Mouse (Mus musculus): ENCODE measurements around the gene Ifnl2. TPM values are rescaled to one million over a fixed set of nuclear protein-coding genes. Genes with fewer than 3 reads are reported as not detected.
"Not testable (repeated sequence)": the region's sequence is repeated elsewhere in the genome, so short reads cannot be mapped to it uniquely, and the experiment has no call there.

The Ifnl2 gene
- not detected for total RNA-seq (2021)
- long read RNA-seq, experiment 1: 0 reads
- long read RNA-seq, experiment 2: 0 reads

DNA sequence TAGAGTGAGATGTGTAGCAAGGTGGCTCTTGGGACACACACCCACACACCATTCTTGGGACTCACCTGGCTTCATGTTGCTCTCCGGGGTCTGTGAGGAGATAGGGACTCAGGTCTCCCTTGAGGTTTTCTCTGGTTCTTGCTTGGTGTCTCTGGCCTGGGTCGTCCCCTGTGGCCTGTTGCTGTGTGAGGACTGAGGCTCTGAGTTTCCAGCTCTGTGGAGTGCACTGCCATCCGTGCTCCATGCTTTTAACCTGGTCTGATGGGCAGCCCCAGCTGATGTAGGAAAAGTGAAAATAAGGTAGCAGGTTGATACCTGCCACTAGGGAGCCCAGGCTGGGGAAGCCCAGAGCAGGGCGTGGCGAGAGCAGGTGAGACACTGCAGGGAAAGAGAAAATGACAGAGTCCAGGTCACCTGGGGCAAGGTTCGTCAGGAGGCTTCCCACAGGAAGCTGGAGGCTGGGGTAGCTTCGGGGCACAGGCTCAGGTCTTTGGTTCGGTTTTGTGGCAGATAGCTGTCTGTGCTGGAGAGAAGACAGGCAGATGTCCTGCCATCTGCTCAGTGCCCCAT, at the start of gene Ifnl2:
TSS of gene Ifnl2 (minus strand) at position 51 of the 570 bp plus-strand sequence.
- not testable (repeated sequence) for DNase-seq (ENCODE audit: low spot score in 2 of 2)

DNA sequence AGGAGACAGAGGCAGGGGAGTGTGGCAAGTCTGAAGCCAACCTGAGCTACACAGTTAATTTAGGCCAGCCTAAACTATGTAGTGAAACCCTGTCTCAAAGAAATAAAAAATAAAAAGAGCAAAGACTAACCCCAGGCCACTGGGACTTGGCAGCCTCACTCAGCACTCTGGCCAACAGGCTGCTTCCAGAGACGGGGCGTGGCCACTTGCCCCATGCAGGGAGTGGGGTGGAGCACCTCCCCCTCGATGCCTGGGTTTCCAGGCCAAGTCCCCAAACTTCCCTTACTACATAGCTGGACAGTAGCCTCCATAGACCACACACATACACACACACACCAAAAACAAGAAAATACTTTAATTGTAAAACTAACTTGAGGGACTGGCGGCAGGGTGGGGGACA, 48.2 kb upstream of the Ifnl2 start:
- no peak for DNase-seq (ENCODE audit: low spot score in 2 of 2)

DNA sequence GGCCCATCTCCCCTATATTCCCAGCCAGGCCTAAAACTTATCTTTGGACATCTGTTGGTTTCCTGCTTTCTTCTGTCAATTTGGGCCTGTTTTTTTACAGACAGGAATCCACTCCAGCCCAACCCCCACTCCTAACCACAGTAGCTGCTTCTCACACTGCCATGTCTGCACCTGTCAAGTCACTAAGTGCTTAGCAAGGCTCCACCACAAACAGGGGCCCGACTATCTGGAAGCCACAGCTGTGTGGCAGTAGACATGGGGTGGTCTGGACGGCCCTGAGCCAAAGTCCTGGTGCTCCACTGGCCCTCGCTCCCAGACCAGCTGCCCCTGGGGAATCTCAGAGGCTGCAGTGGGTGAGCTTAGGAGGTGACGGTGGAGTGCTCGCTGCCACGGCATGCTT, 47.5 kb upstream of the Ifnl2 start:
- DNase-seq (ENCODE audit: low spot score in 2 of 2): no peak

DNA sequence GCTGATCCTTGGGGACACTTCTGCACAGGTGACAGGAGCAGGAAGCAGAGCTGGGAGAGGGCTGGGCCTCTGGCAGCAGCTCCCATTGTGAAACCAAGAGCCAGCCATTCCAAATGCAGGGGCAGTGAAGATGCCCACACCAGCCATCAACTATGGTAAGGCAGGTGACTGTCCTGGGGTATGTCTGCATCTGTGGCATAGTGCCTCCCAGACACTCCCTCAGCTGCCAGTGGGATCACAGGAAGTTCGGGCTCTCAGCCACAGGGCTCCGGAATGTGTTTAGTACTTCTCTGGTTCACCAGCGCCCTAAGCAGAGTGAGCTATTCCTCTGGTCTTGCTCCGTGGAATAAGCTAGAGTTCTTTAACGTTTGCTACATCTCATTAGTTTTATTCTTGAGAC, 46.8 kb upstream of the Ifnl2 start:
- no peak for DNase-seq (ENCODE audit: low spot score in 2 of 2)

DNA sequence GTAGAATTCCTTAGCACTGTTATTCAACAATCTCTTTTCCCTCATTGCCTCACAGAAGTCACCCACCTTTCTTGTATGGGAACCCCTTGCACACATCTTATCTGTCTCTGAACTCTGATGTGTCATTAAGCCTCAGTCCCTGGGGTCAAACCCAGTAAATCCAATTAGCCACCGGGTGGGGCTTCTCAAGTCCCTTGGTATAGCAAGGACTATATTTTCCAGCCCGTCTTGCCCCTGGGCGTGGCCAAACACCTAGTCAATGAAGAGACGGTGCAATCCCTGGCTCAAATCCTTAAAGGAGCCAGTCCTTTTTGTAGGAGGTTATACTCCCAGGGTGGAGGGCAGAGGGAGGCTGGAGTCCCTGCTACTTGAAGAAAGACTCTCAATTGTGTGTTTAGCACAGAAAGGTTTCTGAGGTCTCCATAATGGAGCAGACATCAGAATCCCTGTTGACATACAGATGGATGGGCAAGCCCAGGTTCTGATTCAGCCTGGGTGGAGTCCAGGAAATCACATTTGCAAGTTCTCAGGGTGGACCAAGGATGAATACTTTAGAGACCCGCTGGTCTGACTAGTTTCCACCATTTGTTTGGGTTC, 45.8 kb upstream of the Ifnl2 start:
- DNase-seq (ENCODE audit: low spot score in 2 of 2): no peak

DNA sequence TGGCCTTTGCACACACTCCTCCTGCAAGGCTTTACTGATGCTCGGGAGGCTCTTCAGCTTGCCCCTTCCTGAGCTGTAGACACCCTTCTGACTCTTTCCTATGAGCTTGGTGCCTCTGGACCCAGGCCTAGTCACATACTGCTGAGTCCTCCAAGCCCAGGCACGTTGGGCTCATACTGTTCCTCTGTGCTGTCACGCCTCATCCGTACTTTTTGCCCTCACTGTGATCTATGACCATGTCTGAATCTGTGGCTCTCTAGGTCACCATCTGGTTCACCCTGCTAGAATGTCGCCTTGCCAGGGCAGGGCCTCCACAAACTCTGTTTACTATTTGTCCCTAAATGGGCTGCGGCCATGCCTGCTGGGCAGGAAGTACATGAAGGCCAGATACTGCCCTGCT, 42.8 kb upstream of the Ifnl2 start:
- no peak for DNase-seq (ENCODE audit: low spot score in 2 of 2)

DNA sequence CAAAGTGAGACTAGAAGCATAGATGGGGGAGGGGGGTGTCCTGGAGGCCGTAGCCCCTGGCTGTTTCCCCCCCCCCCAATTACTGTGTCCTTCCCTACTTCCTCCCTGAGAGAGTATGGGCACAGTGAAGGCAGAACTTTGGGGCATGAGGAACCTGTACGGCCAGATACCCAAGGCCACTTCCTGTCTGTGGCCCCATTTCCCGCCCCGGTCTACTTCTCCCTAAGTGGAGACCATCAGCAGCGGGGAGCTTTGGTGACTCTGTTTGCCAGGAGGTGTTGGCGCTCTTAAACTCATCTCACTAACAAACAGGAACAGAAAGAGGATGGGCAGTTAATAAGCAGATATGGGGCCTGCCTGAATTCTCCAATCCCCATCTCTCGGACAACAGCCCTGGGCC, 37.4 kb upstream of the Ifnl2 start:
- no peak for DNase-seq (ENCODE audit: low spot score in 2 of 2)

DNA sequence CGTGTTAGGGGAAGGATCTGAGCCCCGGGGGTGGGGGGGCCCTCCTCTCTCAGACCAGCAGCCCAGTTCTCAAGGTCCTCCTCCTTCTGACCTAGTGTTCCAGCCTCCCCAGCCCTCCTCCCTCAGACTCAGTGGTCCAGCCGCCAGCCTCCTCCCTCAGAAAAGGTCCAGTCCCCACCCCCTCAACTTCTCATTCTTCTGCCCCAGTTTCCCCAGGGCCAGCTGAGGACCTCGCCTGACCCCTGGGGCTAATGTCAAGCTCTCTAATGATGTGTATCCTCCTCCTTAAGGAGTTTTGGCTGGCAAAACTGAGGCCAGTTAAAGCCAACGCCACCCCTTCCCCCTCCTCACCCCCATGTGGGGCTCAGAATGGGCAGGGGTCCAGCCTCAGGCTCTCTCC, 36.9 kb upstream of the Ifnl2 start, which contains the start of gene Nccrp1:
TSS of gene Nccrp1 (minus strand) at position 101 of the 400 bp plus-strand sequence.
- no peak for DNase-seq (ENCODE audit: low spot score in 2 of 2)

DNA sequence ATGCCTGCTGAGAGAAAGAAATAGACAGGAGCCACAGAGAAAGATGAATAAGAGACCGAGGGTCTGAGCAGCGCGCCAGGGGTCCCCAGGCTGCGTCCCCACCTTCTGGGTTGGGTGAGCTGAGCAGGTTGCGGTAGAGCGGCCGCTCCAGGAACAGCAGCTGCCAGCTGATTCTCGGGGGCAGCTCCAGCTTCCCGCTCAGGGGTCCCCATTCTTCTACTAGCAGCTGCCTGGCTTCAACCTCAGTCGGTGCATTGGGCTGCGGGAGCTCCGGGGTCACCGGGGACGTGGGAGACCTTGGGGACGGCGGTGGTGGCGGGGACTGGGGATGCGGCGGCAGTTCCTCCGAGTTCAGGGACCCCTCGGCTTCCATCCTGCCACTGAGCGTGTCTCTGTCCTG, 36.4 kb upstream of the Ifnl2 start:
- no peak for DNase-seq (ENCODE audit: low spot score in 2 of 2)

DNA sequence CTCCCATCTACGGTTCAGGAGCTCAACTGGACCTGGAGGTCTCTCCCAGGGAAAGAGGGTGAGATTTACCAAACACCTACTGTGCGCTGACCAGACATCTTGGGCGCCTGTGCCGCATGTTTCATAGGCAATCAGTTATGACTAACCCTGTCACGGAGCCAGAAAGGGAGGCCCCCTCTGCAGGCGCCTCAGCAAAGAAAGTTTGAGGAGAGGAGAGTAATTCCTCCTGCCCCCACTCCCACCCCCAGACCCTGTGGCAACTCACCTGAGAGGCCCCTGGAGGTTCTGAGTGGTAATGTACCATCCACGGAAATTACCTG, 35.6 kb upstream of the Ifnl2 start:
- DNase-seq (ENCODE audit: low spot score in 2 of 2): no peak

DNA sequence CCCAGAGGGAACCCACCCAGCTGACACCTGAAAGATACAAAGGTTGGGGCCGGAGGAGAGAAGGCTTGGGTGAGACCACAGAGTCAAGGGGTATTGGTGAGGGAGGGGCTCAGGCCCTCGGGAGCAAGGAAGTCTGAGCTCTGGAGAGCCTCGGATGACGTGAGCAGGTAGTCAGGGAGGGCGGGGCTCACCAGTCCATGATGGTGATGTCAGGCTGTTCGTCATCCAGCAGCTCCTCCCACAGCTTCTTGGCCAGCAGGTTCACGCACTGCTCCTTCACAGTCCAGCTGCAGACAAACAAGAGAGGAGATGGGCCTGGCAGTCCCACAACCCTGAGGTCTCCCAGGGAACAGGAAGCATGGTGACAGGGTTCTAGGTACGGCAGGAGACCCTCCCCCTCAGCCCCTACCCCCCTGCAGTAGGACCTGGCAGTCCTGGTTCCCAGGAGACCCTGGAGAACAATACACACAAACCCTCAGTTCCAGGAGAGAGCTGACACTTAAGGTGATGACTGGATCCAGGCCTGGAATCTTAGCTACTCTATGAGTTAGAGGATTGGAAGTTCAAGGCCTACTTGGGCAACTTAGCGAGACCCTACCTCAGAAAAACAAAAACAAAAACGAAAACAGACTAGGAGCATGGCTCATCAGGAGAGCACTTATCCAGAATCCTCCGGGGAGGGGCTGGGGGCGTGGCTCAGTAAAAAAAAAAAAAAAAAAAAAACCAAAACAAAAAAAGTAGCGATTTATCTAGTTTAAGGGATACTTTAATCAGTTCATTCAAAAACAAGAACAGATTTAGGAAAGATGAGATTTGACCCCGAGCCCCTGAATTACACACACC, 35.0 kb upstream of the Ifnl2 start:
- DNase-seq (ENCODE audit: low spot score in 2 of 2): no peak

DNA sequence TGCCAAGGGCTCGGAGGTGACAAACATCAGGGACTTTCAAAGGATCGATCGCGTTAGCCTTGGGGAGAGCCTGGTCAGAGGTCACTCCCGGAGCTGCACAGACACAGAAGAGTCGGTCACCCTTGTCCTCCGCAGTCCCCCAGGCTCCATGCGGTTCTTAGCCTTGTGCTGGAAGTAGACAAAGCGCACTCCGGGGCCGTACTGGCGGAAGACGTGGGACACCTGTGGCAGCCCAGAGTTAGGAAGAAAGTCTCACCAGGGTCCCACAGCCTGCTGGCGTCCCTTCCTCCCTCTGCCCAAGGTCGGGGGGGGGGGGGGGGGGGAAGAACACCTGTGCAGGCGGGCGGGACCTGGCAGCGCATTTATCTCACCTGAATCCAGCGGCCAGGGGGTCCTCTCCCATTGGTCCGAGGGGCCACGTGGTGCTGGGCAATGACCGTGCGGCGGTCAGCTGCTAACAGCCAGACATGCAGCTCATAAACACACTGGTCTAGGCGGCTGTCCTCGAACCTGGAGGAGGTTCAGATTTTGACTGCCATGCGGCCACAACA, 33.9 kb upstream of the Ifnl2 start:
- DNase-seq (ENCODE audit: low spot score in 2 of 2): no peak

DNA sequence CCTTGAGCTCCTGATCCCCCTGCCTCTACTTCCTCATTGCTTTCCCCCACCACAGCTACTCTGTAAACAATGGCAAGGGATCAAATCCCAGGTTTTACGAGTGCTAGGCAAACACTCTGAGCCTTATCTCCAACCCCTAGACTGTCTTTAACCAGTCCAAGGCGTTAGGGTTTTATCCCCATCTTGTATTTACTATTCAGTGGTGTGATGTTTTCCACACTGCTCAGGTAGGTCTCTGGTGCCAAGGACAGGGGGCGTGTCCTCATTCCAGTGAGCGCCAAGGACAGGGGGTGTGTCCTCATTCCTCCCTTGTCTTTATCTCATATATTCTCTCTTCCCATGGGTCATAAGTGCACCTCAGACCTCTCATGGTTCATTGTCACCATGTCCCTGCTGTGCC, 30.3 kb upstream of the Ifnl2 start, which contains the start of gene Sycn:
TSS of gene Sycn (plus strand) at position 360 of the 400 bp plus-strand sequence.
- DNase-seq (ENCODE audit: low spot score in 2 of 2): no peak

DNA sequence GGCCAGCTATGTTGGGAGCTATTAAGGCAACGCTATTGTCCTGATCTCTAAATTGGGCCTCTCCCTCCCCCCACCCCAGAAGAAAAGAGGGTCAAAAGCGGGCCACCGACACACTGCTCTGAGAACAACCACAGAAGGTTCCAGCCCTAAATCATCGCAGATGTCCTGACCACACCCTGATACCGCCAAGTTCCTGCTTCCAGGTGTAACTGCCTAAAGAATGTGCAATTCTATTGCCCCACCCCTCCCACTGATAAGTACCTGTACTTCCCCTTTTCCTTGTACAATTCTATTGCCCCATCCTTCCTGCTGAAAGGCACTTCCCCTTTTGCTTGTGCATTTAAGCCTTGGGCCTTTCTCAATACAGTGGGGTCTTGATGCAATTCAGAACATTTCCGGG, 28.6 kb upstream of the Ifnl2 start:
- not testable (repeated sequence) for DNase-seq (ENCODE audit: low spot score in 2 of 2)

DNA sequence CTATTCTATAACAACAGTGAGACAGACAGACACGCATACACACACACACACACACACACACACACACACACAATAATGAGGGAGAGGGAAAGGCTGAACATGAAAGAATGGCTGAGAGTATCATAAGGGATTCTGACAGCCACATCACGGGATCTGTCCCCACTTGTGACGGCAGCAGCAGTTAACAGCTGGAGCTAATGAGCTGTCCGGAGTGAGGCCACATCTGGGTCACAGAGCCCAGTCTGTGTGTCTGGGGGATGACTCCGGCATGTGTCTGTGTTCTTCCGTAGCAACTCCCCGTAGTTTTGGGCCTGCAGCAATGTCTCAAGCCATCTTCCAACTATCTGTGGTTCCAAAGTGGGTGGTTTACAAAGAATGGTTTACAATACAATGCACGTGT, 21.8 kb upstream of the Ifnl2 start:
- DNase-seq (ENCODE audit: low spot score in 2 of 2): no peak

DNA sequence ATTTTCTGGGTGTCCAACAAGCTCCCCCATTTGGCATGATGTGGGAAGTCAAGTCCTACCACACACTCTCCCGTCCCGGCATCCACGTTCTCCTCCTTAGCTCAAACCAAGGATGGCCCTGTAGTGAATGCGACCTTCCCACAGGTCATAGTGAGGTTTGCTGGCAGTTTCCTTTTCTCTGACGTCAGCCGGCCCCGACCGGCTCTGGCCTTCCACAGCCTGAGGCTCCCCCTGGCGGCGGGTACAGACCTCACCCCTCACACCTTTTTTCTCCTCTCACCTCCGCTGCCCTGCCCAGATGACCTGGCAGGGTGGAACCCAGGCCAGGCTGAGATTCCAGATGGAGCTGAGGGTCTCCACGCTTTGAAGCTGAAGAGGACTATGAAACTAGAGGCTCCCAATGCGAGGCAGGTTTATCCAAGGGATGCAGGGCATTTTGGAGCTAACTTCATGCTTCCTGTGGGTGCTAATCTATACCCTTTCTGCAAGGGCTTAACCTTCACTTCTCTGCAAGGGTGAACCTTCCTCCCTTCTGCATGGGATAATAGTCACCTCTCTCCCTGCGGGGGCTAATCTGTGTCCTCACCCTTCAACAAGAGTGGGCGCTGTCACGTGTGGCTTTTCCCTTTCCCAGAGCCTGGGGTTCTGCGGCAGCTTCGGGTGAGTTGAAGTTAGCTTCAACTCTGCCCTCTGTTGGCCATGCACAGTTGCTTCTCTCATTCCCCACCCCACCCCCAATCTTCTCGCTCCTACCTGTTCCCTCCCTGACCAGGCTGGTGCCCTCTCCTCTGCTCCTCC, 17.9 kb upstream of the Ifnl2 start:
- DNase-seq (ENCODE audit: low spot score in 2 of 2): peak; percentile 85 to 88

DNA sequence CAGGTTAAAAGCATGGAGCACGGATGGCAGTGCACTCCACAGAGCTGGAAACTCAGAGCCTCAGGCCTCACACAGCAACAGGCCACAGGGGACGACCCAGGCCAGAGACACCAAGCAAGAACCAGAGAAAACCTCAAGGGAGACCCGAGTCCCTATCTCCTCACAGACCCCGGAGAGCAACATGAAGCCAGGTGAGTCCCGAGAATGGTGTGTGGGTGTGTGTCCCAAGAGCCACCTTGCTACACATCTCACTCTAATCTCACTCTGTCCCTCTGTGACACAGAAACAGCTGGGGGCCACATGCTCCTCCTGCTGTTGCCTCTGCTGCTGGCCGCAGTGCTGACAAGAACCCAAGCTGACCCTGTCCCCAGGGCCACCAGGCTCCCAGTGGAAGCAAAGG, 12.3 kb upstream of the Ifnl2 start, which contains the start of gene Ifnl3:
TSS of gene Ifnl3 (plus strand) at position 301 of the 400 bp plus-strand sequence.
- not testable (repeated sequence) for DNase-seq (ENCODE audit: low spot score in 2 of 2)

DNA sequence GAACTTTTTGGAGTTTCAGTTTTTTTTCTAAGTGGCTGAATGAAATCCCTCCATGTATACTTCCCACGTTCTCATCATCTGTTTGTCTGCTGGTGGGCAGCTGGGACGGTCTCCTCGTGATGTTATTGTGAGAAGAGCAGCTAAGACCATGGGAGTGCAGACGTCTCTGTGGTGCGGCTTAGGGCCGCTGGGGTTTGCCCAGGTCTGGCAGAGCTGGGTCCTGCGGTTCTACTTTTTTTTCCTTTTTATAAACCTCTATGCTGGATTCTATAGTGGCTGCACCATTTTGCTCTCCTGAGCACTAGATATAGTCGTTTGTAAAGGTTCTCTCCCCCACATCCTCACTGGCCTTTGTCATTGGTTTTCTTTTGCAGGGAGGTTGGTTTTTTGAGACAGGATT, 1.2 kb upstream of the Ifnl2 start:
- DNase-seq (ENCODE audit: low spot score in 2 of 2): no peak

DNA sequence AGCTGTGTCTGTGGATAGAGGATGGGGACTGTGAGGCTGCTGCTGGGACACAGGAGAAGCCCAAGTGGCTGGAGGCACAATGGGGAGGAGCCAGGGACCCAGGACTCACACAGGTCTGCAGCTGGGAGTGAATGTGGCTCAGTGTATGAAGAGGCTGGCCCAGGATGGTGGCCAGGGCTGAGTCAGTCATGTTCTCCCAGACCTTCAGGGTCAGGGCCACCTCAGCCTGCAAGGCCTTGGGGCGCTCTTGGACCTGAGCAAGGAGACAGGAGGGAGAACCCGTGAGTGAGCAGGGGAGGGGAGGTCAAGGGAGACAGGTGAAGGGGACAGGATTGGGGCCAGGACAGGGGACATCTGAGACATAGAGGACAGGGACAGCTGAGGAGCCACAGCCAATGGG, 1.1 kb downstream of the Ifnl2 start:
- peak in 1 of 2 experiments; percentile 18 for DNase-seq (ENCODE audit: low spot score in 2 of 2)

DNA sequence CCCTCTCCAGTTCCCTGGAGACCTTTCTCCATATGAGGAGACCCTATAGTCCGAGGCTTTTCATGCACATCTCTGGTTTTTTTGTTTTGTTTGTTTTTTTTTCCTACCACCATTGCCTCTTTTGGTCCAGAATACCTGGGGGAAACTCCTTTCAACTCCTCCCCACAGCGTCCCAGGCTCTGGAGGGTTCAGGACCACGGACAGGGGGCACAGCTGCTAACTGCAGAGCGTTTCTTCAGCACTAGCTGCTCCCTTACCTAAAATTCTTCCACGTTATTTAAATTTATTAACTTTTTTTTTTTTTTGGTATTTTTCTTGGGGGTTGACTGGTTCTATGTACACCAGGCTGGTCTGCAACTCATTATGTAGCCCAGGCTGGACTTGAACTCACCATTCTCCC, 4.7 kb downstream of the Ifnl2 start:
- no peak for DNase-seq (ENCODE audit: low spot score in 2 of 2)

DNA sequence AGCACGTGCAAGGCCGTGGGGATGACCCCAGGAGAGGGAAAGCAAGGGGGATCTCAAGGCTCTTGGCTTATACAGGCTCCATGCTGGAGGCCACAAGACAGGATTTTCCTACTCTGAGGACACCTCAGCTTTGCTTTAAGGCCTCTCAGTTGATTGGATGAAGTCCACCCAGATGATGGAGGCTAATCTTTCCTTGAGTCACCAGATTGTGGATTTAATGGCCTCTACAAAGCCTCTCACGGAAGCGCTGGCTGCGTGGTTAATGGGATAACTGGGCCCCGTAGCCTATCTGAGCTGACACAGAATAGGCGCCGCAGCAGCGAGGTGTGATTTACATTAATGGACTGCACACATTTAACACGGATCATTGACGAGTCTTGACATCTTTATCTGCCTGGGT, 14.8 kb downstream of the Ifnl2 start:
- DNase-seq (ENCODE audit: low spot score in 2 of 2): no peak

Measured in adrenal gland, adult 18-20 months (tissue).